Mouse (Mus musculus) neural tube, embryonic 11.5 days (tissue): ENCODE measurements around the gene Cnot4. TPM values are rescaled to one million over a fixed set of nuclear protein-coding genes. Genes with fewer than 3 reads are reported as not detected.

Experiments used
- ATAC-seq: fragments of 200-750 bp; cut with Nextera tagmentation; 2 replicates; pipeline ENCODE4 v1.8.0; 2017; ENCODE audit warnings: moderate number of reproducible peaks, mild to moderate bottlenecking, moderate TSS enrichment, moderate library complexity; ENCODE audit not compliant: insufficient read depth, low FRiP score, low TSS enrichment
- DNase-seq: peaks from one replicate; pipeline ENCODE4 v3.0.0-alpha.2; 2015; ENCODE audit warnings: low spot score
- H3K27ac ChIP-seq: fragments of 300-500 bp; sonication (generic); 2 replicates; pipeline ENCODE4 v1.5.1; 2014; ENCODE audit warnings: low read depth, mild to moderate bottlenecking, low read length
- H3K27me3 ChIP-seq: fragments of 300-500 bp; sonication (generic); 2 replicates; pipeline ENCODE4 v1.6.1; 2014; ENCODE audit warnings: mild to moderate bottlenecking, low read length, mixed read lengths; ENCODE audit not compliant: control insufficient read depth, insufficient read depth
- H3K36me3 ChIP-seq: fragments of 300-500 bp; sonication (generic); 2 replicates; pipeline ENCODE4 v1.6.1; 2014; ENCODE audit warnings: mild to moderate bottlenecking, low read length, moderate library complexity, mixed read lengths; ENCODE audit not compliant: control insufficient read depth, insufficient read depth
- H3K4me1 ChIP-seq: fragments of 300-500 bp; sonication (generic); 2 replicates; pipeline ENCODE4 v1.6.1; 2014; ENCODE audit warnings: low read length, mixed read lengths; ENCODE audit not compliant: control insufficient read depth, insufficient read depth
- H3K4me2 ChIP-seq: fragments of 300-500 bp; sonication (generic); 2 replicates; pipeline ENCODE4 v1.6.1; 2014; ENCODE audit warnings: low read depth, mild to moderate bottlenecking, moderate library complexity
- H3K4me3 ChIP-seq: fragments of 300-500 bp; sonication (generic); 2 replicates; pipeline ENCODE4 v1.5.1; 2014; ENCODE audit warnings: low read depth, low read length
- H3K9ac ChIP-seq: fragments of 300-500 bp; sonication (generic); 2 replicates; pipeline ENCODE4 v1.6.1; 2014; ENCODE audit warnings: mild to moderate bottlenecking, low read length
- H3K9me3 ChIP-seq: fragments of 300-500 bp; sonication (generic); 2 replicates; pipeline ENCODE4 v1.6.1; 2016; ENCODE audit warnings: low read length; ENCODE audit not compliant: control insufficient read depth
- WGBS: fragments of 180-500 bp; shearing (Covaris S2); extraction: QIAGEN DNeasy Blood & Tissue Kit; methylation state at CpG from one replicate; pipeline ENCODE4 v1.1.7; 2014; 5-methylcytosine and 5-hydroxymethylcytosine counted together
- polyA plus RNA-seq: library from polyadenylated mRNA; unstranded; fragments of >200 nt; fragmentation: Nextera tagmentation; extraction: Ambion mirVana; gene quantifications from 2 replicates; pipeline ENCODE4 v1.2.1, GENCODE M21; 2014

The Cnot4 gene
- polyA plus RNA-seq, 1 experiment from 2014 or later = 38.8 TPM

DNA sequence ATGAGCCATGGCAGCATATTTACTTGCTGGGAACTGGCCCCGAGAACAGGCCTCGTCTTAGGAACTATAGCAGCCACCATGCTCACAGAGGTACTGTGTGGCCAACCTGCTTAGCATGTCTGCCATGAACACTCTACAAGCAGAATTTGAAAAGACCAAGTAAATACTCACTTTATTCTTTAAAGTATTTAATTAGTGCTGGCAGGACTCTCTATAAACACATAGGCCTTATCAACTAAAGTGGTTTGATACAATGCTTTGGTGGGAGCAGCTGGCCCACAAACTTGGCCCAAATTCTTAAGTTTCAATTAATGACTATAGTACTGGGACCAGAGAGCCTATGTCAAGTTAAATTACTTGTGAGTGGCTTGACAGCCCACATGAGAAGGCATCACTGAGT, 105.5 kb downstream of the Cnot4 start:
- Histone ChIP-seq H3K4me3 (no peak overlapping the region), H3K9ac (no peak overlapping the region), H3K9me3 (no peaks in the 10 kb centered on the region), H3K4me2 (no peak overlapping the region), H3K36me3 (0 out of 2 replicates have a peak, but pooled peaks cover 2% of the 10 kb centered on the region), H3K27ac (no peak overlapping the region), H3K4me1 (no peaks in the 10 kb centered on the region), H3K27me3 (no peaks in the 10 kb centered on the region)
- WGBS = 97% methylated on average over 2 of the region's 2 CpGs
- DNase-seq (no peak), ATAC-seq (no peak)

DNA sequence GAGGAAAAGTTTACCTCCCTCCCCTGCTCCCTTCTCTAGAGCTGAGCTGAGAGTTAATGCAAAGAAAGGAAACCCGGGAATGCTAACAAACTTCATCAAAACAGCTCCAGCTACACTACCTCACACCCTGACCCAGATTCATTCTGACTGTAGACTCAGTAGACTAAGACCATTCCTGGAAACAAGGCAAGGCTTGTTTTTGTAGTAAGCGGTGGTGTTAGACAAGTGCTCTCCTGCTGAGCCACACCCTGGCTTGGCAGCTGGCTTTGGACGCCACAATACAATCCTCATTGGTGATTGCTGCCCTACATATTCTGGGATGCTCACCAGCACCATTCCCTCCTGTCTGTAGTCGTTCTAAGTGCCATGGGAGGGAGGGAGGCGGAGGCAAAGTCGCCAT, 106.3 kb downstream of the Cnot4 start:
- no peaks in the 10 kb centered on the region for H3K27me3 ChIP-seq
- WGBS = 65% methylated on average over 6 of the region's 6 CpGs
- DNase-seq = no peak

DNA sequence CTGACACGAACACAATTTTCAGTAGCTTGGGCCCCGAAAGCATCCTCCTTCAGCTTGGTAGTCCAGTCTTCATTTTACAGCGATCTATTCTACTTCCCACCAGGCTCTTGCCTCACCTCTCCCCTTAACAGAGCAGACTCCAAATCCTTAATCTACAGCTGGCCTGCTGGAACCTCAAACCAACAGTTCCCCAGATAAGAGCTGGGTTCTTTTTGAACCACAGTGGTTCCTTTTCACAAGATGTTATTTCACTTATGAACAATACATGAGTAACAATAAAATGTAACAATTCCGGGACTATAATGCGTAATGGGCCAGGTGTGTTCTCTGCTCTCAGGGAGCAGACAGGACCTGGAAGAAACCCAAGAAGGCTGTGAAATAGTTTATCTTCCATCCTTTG, 116.9 kb downstream of the Cnot4 start:
- H3K9ac ChIP-seq = no peak overlapping the region
- 91% methylated on average over 5 of the region's 5 CpGs for WGBS
- no peaks in the 10 kb centered on the region for H3K9me3 ChIP-seq
- H3K4me3 ChIP-seq = no peak overlapping the region
- no peaks in the 10 kb centered on the region for H3K36me3 ChIP-seq
- H3K27me3 ChIP-seq = no peaks in the 10 kb centered on the region
- no peak for ATAC-seq
- no peak for DNase-seq
- no peak overlapping the region for H3K4me2 ChIP-seq
- no peaks in the 10 kb centered on the region for H3K4me1 ChIP-seq
- H3K27ac ChIP-seq = no peak overlapping the region

More for the DNA sequence above, 106.3 kb downstream of the Cnot4 start:
- Histone ChIP-seq H3K4me3 (no peak overlapping the region), H3K27ac (no peak overlapping the region), H3K4me2 (no peak overlapping the region), H3K4me1 (no peaks in the 10 kb centered on the region), H3K9me3 (no peaks in the 10 kb centered on the region), H3K9ac (no peak overlapping the region), H3K36me3 (0 out of 2 replicates have a peak, but pooled peaks cover 2% of the 10 kb centered on the region)
- ATAC-seq = no peak

DNA sequence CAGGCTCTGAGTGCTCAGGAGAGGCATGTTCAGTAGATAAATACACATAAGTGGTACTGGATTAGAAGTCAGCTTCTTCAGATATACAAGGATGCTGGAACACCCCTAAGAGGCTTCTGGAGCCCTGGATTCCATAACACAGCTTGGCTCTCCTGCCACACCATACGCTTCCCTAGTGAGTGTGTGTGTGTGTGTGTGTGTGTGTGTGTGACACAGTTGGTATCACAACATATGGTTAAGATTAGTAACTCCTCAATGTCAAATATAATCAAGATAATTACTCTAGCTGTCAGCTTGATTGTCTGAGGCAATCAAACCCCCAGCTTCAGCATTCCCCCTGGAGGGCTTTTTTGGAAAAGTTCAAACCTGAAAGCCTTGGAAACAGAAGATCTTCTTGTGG, 121.6 kb downstream of the Cnot4 start:
- Histone ChIP-seq H3K27ac (no peak overlapping the region), H3K9ac (no peak overlapping the region), H3K4me3 (no peak overlapping the region), H3K36me3 (no peaks in the 10 kb centered on the region), H3K9me3 (no peaks in the 10 kb centered on the region), H3K4me2 (no peak overlapping the region), H3K27me3 (no peaks in the 10 kb centered on the region), H3K4me1 (no peaks in the 10 kb centered on the region)
- ATAC-seq (no peak), DNase-seq (no peak)
- 88% methylated on average over 1 of the region's 1 CpGs for WGBS

DNA sequence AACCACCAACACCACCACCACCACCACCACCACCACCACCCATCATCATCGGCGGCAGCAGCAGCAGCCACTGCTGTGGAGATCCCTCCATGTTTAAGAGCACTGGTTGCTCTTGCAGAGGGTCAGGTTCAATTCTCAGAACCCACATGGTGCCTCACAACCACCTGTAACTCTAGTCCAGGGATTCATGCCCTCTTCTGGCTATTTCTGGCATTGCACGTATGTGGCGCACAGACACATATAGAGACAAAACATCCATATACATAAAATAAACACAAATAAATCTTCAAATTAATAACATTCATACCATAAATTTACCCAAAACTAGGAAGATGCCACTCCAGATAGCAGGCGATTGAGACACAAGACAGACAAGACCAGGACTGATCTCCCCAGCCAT, 122.8 kb downstream of the Cnot4 start:
- ATAC-seq (no peak), DNase-seq (no peak)
- Histone ChIP-seq H3K27me3 (no peaks in the 10 kb centered on the region), H3K4me1 (no peaks in the 10 kb centered on the region), H3K9ac (no peak overlapping the region), H3K4me3 (no peak overlapping the region), H3K4me2 (no peak overlapping the region), H3K9me3 (no peaks in the 10 kb centered on the region), H3K27ac (no peak overlapping the region), H3K36me3 (no peaks in the 10 kb centered on the region)
- 95% methylated on average over 5 of the region's 5 CpGs for WGBS

DNA sequence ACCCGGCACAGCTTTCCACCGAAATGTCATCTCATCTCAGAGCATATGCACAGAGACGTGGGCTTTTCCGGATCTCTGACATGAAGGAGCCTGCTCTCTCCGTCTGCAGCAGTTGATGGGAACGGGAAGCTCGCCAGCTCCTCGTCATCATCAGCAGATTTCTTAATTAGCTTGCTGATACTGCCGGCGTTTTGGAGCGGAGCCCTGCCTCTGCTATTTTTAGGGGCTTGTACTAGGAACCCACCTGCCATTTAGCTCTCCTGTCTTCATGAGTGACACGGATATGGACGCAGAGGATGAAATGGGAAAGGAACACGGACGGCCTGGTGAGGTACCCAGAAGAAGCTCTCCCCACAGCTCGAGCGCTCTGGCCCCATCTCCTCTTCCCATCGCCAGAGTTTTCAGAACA, 131.3 kb downstream of the Cnot4 start:
- WGBS = 91% methylated on average over 18 of the region's 18 CpGs
- H3K36me3 ChIP-seq = no peaks in the 10 kb centered on the region
- H3K4me3 ChIP-seq = no peak overlapping the region
- H3K9me3 ChIP-seq = no peaks in the 10 kb centered on the region
- no peaks in the 10 kb centered on the region for H3K27me3 ChIP-seq
- no peak overlapping the region for H3K9ac ChIP-seq
- no peak overlapping the region for H3K4me2 ChIP-seq
- no peak overlapping the region for H3K27ac ChIP-seq
- H3K4me1 ChIP-seq = no peaks in the 10 kb centered on the region
- DNase-seq (no peak), ATAC-seq (no peak)

DNA sequence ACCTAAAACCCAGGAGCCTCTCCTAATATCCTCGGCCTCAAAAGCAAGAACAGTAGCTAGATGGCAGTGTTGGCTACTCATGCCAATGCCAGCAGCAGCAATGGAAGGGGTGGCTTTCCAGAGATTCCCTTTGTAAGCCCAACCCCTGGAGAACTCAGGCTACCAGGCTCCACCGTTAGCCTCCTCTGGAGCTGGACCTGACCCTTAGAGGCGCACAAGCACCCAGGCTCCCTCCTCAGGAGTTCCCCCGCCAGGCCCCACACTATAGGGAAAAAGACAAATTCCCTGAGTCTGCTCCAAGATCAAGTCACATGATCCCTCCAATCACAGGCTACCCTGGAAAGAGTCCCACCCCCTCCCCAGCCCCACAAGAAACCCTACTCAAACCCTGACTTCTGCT, 134.4 kb downstream of the Cnot4 start:
- H3K36me3 ChIP-seq = no peaks in the 10 kb centered on the region
- no peaks in the 10 kb centered on the region for H3K9me3 ChIP-seq
- DNase-seq (no peak), ATAC-seq (no peak)
- no peak overlapping the region for H3K4me3 ChIP-seq
- no peak overlapping the region for H3K27ac ChIP-seq
- H3K4me2 ChIP-seq = no peak overlapping the region
- no peak overlapping the region for H3K9ac ChIP-seq
- WGBS = 13% methylated on average over 4 of the region's 4 CpGs
- no peaks in the 10 kb centered on the region for H3K27me3 ChIP-seq
- H3K4me1 ChIP-seq = 0 out of 2 replicates have a peak, but pooled peaks cover 4% of the 10 kb centered on the region

DNA sequence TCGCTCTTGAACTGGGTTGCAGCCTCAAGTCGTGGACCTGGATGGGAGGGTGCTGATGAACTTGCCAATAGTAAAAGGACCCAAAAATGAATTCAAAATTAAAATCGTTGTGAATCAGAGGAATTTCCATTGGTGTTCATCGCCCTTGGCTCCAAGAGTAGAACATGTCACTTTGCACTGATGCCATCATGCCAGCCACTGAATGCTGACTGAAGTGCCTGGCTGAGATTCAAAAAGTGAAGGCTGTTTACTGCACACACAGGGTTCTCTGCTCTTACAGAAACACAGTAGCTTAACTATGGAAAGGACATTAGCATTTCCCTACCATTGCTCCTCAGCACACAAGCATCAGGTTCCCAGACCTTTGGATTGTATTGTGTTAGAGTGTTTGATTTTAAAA, 137.0 kb downstream of the Cnot4 start:
- ATAC-seq = no peak
- no peak overlapping the region for H3K4me3 ChIP-seq
- no peak for DNase-seq
- no peaks in the 10 kb centered on the region for H3K9me3 ChIP-seq
- H3K27ac ChIP-seq = no peak overlapping the region
- H3K27me3 ChIP-seq = no peaks in the 10 kb centered on the region
- 83% methylated on average over 4 of the region's 4 CpGs for WGBS
- no peaks in the 10 kb centered on the region for H3K36me3 ChIP-seq
- H3K4me2 ChIP-seq = no peak overlapping the region
- H3K4me1 ChIP-seq = 0 out of 2 replicates have a peak, but pooled peaks cover 4% of the 10 kb centered on the region
- H3K9ac ChIP-seq = no peak overlapping the region

DNA sequence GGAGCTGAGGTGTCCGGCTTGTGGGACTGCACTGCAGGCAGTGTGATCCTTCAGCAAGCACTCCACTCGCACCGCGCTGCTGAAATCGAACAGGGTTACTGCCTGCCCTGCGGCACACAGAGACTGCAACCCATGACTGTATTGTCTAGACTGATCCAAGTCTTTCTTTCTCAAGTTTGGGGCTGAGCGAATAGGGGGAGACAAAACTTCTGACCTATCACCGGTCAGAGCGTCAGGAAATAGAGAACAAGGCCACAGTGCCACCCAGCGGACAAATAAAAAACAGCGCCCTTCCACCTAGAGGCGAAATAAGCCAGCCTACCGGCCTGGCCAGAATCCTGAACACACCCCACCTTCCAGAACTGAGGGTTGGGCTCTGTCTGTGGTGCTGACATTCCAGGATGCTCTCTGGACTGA, 138.3 kb downstream of the Cnot4 start:
- Histone ChIP-seq H3K4me3 (peak overlapping the region; percentile 20; the same call in 1 of the 2 replicates), H3K4me2 (peak overlapping the region; percentile 42), H3K36me3 (no peaks in the 10 kb centered on the region), H3K27me3 (no peaks in the 10 kb centered on the region), H3K9me3 (no peaks in the 10 kb centered on the region), H3K4me1 (0 out of 2 replicates have a peak, but pooled peaks cover 4% of the 10 kb centered on the region), H3K9ac (no peak overlapping the region; the same call in none of the 2 replicates), H3K27ac (no peak overlapping the region)
- ATAC-seq (peak; percentile 71), DNase-seq (peak; percentile 87)
- WGBS = 6% methylated on average over 13 of the region's 13 CpGs
